Mouse (Mus musculus) embryo, embryonic 11 days (tissue): Measurements from ENCODE around the gene Rhoa.
"Not testable (repeated sequence)": the region's sequence is repeated elsewhere in the genome, so short reads cannot be mapped to it uniquely, and the experiment has no call there.

Source experiments
- DNase-seq: peaks from one replicate; pipeline ENCODE4 v3.0.0-alpha.2; 2015

The Rhoa gene

DNA sequence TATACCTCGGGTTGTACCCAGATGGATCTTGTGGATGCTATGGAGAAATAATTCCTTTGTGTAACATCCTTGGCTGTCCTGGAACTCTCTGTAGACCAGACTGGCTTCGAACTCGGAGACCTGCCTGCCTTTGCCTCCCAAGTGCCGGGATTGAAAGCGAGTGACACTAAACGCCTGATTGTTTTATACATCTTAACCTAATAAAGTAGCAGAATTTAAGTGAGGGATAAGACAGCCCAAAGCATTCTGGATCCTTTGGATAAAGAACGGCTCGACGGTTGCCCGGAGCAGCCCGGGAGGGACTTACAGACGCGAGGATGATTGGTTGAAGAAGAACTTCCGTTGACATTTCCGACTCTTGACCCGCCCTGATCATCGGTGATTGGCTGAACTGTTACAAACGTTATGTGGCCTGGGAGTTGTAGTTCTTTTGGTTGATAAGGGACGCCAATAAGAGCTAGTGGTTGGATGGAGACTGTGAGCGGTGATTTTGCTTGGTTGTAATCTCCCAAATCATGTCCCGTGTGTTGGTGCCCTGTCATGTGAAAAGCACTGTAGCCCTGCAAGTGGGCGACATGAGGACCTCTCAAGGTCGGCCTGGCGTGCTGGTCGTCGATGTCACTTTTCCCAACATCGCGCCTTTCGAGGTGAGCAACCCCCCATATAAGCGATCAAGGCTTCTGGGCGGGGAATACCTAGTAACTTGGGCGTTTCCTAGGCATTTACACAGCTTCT lies 15.7 kb upstream of the Rhoa start, which contains the start of gene Nicn1:
Gene Nicn1, plus strand, starts transcription at position 414 of the 735 bp plus-strand sequence.
- DNase-seq: peak; percentile 96

- no peak for DNase-seq
Observed at GRCm38 (mm10) chr9:108290773-108291172, 15.2 kb upstream of the Rhoa start.

DNA sequence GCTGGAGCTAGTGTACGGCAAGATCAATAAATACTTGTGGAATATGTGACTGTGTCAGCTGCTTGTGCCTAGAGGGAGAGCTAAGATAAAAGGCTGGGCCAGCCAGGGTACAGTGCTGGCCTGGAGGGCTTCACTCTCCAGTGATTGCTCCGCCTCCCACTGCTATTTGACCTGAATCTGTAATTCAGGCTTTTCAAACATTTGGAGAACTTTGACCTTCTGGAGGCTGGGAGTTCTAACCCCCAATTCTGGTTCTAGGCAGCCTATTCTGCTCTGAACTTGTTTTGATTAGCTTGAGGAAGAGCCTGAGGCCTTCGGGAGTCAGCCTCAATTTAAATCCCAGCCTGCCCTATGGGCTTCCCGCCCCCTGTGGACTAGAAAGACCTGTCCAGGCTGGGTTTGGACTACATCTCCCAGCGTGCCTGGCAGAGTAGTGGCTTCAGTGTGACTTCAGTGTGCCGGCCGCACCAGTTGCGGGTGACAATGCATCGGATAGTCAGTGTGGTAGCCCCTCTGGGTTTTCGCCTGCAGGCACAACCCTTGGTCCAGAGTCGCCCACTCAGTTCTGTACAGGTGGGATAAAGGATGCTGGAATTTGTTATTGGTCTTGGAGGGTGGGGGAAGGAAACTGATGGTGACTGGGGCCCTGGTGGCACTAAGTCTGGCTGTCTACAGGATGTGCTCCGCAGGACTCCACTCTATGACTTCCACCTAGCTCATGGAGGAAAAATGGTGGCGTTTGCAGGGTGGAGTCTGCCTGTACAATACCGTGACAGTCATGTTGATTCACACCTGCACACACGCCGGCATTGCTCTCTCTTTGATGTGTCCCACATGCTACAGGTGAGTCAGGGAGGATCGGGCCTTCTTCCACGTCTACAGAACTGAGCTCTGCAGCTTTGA lies 9.2 kb upstream of the Rhoa start, which contains the start of gene Amt:
Gene Amt, plus strand, starts transcription at position 401 of the 903 bp plus-strand sequence.
- peak; percentile 85 for DNase-seq

GRCm38 (mm10) chr9:108301853-108302252 lies 4.1 kb upstream of the Rhoa start:
- DNase-seq: no peak

- DNase-seq: no peak
Observed at GRCm38 (mm10) chr9:108304716-108305115, 1.2 kb upstream of the Rhoa start.

DNA sequence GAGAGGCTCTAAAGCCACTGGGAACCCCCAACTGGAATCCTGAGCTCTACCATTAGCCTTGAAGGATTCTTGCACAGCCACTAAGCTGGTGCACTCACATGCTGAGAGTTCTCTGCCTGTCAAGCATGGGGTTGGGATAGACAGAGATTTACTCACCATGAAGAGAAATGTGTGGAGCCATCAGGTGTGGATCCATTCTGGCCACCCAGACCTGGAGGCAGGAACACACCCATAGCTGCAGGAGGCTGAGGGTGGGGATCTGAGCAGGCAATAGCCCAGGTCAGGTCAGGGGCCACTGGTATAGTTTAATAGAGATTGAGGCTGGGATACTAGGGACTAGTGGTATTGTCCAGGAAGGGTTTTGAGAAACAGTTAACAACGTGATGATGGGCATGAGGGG lies 759 bp upstream of the Rhoa start:
- no peak for DNase-seq

GRCm38 (mm10) chr9:108306571-108306980 lies 647 bp downstream of the Rhoa start:
- DNase-seq: peak; percentile 92

DNA sequence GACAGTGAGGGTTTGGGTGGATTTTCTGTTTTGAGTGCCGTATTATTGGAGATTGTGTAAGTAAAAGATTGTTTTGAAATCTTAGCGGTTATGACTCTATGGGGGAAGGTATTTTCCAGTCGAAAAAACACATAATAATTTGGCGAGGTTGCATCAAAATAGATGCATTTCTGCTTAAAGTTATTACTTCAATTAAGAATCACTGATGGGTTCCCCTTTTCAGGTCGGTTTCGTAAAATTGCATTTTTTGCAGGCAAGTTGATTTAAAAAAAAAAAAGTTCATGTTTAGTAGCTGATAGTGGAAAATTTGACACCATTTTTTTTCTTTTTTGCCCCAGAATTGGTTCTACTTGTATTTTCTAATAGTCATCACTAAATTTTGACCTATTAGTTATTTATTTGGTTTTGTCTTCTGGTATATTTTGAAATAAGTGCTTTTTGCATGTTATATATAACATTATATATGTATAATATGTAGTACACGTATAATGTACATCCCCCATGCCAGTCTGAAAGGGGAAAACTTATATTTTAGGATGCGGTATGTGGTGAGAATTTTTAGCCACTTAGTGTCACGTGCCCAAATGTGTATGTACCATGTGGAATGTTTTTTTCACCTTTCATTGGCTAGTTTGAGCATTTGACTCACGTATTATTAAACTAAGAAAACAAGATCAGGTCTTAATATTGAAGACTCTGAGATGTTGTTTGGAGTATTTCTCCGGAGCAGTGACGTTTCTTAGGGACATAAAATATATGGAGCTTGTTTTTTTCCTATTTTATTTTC lies 1.3 kb downstream of the Rhoa start:
- DNase-seq: no peak

GRCm38 (mm10) chr9:108308141-108308540 lies 2.2 kb downstream of the Rhoa start:
- DNase-seq: no peak

DNA sequence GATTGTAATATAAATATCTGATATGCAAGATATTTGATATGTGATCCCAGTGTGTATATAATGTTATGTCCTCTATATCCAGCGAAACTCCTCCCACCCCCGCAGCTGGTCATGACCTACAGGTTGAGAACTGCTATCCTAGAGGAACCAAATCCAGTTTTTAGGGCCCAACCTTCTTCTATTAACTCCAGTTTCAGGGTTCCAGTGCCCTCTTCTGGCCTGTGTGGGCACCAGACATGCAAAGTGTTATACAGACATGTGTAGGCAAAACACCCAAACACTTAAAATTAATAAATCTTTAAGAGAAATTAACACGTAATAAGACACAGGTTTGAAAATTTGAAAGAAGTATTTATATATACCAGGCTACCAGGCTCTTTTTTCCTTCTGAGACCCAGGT lies 11.6 kb downstream of the Rhoa start:
- no peak for DNase-seq

GRCm38 (mm10) chr9:108318462-108318861 lies 12.5 kb downstream of the Rhoa start:
- DNase-seq: no peak

DNA sequence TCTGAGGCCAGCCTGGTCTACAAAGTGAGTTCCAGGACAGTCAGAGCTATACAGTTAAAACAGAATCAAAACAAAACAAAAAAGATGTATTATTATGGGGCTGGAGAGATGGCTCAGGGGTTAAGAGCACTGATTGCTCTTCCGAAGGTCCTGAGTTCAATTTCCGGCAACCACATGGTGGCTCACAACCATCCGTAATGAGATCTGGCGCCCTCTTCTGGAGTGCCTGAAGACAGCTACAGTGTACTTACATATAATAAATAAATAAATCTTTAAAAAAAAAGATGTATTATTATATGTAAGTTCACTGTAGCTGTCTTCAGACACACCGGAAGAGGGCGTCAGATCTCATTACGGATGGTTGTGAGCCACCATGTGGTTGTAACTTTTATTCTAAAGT lies 16.1 kb downstream of the Rhoa start:
- DNase-seq: not testable (repeated sequence)

DNA sequence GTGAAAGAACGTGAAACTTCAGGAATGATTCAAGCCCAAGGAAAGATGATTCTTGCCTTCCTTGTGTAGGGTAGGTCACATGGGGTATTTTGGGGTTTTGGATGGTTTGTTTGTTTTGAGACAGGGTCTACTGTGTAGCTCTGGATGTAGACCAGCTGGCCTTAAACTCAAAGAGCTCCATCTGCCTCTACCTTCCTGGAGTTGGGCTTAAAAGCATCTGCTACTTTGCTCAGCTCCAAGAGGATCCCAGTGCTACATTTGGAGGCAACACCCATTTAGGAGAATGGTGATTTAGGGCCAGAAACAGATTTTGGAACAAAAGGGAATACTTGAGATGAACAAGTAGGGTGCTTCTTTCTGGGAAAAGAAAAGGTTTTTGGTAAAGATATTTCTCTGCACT lies 18.9 kb downstream of the Rhoa start:
- DNase-seq: no peak

DNA sequence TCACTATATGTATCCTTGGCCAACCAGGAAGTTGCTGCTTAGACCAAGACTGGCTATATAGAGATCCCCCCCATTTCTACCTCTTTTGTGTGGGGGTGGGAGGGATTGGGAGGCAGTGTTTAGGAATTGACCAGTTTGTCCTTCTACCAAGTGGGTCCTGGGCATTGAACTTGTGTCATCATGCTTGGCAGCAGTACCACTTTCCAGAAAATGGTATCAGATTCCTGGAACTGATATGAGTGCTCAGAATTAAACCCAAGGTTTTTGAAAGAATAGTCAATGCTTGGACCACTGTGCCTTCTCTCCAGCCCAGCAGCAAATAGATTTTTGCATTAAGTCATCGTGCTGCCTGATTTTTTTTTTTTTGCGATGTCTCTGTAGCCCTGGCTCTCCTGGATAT lies 19.9 kb downstream of the Rhoa start:
- DNase-seq: no peak

GRCm38 (mm10) chr9:108337848-108338550 lies 32.1 kb downstream of the Rhoa start:
- DNase-seq: no peak

GRCm38 (mm10) chr9:108338551-108338885 lies 32.6 kb downstream of the Rhoa start:
- DNase-seq: peak; percentile 45

GRCm38 (mm10) chr9:108338886-108339781 lies 33.2 kb downstream of the Rhoa start, which contains the start of gene Gpx1:
Gene Gpx1, plus strand, starts transcription at chr9:108338903.
- DNase-seq: peak; percentile 96

DNA sequence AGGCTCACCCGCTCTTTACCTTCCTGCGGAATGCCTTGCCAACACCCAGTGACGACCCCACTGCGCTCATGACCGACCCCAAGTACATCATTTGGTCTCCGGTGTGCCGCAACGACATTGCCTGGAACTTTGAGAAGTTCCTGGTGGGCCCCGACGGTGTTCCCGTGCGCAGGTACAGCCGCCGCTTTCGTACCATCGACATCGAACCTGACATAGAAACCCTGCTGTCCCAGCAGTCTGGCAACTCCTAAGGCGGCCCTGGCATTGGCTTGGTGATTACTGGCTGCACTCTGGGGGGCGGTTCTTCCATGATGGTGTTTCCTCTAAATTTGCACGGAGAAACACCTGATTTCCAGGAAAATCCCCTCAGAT lies 33.9 kb downstream of the Rhoa start:
- no peak for DNase-seq

- DNase-seq: no peak
Observed at GRCm38 (mm10) chr9:108340258-108341138, 34.6 kb downstream of the Rhoa start.

DNA sequence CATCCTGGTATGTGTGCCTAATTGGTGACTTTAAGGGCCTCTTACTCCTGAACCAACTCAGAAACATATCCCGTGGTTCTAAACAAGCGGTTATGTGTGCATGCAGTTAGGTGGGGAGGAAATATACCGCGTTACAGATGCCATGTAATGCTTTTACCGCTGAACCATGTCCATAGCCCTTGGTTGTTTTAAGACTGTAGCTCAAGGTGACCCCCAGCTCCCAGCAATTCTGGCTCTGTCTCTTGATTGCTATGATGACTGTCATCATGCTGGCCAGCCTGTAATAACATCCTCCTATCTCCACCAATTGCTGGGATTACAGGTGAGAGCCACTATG lies 35.2 kb downstream of the Rhoa start:
- DNase-seq: no peak

- no peak for DNase-seq
Observed at GRCm38 (mm10) chr9:108341801-108342200, 35.9 kb downstream of the Rhoa start.
